Mouse (Mus musculus) urinary bladder, adult 2 months (tissue): ENCODE data around the gene Lrrc75a. TPM values are rescaled to one million over a fixed set of nuclear protein-coding genes. Genes with fewer than 3 reads are reported as not detected.

ENCODE experiments used
- DNase-seq: peaks from one replicate; pipeline ENCODE4 v3.0.0; 2022; ENCODE audit warnings: low spot score
- polyA plus RNA-seq: library from polyadenylated mRNA; depleted of rRNA; stranded (reverse); fragments of >200 nt; gene quantifications from 2 replicates; pipeline ENCODE4 v1.2.3, GENCODE M21; 2012

Gene Lrrc75a
- polyA plus RNA-seq, 1 experiment: 15.4 TPM

DNA sequence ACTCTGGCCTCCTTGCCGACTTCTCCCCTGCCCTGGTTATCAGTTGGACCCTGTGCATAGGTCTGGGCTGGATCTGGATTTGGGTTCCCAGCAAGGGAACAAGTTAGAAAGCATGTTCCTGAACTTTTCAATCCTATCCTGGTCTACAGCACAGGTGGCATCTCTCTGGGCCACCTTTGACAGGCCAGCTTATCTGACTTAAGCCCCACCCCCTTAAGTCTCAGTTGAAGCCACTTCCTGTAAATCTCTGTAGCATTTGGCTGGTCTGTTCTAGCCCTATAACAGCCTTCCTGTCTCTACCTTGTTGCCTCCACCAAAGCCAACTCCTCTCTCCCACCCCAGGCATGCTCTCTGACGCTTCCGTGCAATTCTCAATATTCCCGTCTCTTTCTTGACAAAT, 49.8 kb downstream of the Lrrc75a start:
- DNase-seq: no peak

DNA sequence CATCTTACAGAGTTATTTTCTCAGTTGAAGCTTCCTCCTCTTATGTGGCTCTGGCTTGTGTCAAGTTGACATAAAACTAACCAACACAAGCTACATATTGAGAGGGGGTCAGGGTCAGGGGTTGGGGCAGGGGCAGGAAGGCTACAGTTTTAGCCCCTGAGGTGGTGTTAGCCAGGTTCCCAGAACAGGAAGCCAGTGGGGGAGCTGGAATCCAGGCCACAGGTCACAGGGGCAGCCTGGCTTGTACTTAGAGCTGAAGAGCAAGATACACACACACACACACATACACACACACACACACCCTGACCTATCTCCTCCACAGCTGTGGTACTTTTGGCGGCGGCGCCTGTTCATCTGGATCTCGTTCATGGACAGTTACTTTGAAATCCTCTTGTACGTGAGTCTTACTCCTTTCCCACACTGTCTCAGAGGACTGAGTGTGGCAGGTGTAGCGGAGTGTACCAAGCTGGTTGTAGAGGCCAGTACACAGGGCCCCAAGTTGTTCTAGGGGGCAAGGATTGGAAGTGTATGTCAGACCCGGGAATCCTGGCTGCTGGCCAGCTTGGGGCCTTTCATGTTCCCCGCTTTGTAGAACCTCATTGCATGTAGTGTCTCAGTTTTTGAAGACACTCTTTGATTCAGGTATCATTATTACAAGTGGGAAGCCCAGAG, 56.3 kb downstream of the Lrrc75a start:
- DNase-seq: no peak

DNA sequence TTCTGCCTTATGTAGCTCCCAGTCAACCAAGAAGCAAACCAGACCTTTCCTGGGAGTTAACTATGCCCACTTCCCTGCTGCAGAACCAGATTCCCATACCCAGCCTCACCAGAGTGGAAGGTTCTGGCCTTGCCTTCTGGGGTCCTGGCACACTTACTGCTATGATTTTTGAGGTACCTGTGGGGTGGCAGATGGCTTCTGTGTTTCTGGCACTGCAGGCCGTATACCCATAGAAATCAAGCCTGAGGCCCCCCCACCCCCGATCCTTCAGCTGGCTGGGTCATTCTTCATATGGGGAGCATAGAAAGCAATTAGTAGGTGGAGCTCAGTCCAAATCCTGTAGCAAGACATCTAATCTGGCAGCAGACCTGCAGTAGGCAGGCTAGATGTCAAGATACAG, 57.3 kb downstream of the Lrrc75a start:
- no peak for DNase-seq

DNA sequence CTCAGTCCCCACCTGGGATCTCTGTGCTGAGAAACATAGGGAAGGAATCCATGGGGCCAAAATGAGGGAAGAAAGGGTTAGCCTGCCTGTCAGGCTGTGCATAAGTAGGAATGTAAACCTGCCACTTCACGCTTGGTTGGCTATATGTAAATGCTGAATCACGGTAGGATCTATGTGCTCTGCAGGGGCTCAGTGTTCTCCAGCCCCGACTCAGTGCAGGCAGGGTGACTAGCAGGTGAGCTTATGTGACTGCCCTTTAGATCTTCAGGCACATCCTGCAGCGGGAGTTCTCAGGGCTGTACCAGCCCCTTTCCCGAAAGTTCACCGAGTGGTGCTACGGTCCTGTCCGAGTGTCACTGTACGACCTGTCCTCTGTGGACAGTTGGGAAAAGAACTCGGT, 58.9 kb downstream of the Lrrc75a start:
- no peak for DNase-seq

DNA sequence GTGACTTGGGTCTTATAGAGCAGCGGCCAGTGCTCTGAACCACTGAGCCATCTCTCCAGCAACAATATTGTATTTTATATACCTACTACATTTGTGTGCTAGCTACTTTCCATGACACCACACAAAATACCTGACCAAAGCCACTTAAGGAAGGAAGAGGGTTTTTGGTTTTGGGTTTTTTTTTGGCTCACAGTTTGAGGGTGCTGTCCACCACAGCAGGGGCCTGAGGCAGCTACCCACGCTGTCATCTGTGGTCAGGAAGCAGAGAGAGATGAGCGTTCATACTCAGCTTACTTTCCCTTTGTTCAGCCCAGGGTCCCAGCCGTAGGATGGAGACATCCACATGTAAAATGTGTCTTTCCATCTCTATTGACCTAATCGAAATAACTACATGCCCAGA, 61.3 kb downstream of the Lrrc75a start:
- DNase-seq: no peak

- no peak for DNase-seq
These were observed 63.6 kb downstream of the Lrrc75a start for GRCm38 (mm10) chr11:62584671-62585206.

DNA sequence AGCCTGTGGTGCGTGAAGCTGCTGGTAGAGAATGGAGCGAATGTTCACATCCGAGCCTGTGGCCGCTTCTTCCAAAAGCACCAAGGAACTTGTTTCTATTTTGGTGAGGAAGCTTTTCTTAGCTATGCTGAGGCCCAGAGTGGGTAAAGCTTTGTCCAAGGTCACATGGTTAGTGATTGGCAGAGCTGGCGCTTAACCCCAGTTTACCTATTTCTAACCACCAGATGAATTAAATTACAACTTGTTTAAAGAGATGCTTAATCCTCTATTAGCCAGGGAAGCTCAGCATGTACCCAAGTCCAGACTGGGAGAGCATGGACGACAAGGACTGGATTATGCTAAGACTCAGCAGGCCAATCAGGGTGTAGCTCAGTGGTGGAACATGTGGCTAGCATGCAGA, 65.3 kb downstream of the Lrrc75a start:
- DNase-seq: no peak

- DNase-seq: no peak
These were observed 71.7 kb downstream of the Lrrc75a start for GRCm38 (mm10) chr11:62576530-62577152.

DNA sequence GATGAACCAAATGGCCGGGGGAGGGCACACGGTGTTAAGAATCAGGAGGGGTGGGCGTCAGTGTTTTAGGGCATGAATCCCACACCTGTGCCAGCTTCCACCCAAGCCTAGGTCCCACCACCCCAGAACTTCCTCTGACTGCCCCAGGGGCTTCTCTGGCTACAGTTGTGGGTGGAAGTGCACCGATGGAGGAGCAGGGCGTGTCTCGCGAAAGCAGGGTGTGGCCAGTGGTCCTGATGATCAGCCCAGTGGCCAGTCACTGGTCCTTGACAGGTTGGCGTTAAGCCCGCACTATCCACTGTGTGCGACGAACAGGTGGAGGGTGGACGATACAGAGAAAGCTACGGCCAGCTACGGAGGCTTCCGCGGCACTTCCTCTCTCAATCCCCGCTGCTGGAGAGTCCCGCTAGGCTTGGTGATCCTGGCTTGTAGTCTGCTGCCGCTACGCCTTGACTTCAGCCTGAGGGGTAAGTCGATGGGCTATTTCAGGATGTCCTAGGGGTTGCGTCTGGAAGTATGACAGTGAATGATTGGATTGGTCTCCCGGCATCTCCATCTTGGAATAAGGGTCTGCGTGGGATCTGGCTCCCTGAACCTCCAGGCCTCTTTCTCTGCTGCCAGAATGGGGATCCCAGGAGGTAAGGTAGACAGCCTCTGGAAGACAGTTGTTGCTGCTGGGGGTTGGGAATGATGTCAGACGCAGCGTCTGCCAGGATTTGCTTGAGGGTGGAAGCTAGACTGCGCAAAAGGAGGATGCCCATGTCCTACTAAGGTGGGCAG, 72.5 kb downstream of the Lrrc75a start:
- no peak for DNase-seq

DNA sequence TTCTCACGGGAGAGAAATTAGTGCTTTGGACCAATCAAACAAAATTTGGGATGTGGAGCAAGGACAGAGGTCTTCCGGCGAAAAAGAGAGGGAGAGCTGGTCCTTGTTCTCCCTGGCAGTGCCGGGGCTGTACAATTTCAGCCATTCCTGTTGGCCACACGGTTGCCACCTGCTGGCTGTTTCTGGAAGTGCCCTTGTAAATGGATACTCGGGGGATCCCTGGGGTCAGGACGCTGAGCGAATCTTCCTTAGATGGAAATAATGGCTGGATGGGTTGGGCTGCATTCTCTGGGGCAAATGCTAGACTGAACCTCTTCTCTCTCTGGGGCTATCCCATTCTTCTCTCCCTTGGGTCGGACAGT, 73.0 kb downstream of the Lrrc75a start:
- DNase-seq: peak; percentile 70

- DNase-seq: no peak
These were observed 73.6 kb downstream of the Lrrc75a start for GRCm38 (mm10) chr11:62574703-62575085.

DNA sequence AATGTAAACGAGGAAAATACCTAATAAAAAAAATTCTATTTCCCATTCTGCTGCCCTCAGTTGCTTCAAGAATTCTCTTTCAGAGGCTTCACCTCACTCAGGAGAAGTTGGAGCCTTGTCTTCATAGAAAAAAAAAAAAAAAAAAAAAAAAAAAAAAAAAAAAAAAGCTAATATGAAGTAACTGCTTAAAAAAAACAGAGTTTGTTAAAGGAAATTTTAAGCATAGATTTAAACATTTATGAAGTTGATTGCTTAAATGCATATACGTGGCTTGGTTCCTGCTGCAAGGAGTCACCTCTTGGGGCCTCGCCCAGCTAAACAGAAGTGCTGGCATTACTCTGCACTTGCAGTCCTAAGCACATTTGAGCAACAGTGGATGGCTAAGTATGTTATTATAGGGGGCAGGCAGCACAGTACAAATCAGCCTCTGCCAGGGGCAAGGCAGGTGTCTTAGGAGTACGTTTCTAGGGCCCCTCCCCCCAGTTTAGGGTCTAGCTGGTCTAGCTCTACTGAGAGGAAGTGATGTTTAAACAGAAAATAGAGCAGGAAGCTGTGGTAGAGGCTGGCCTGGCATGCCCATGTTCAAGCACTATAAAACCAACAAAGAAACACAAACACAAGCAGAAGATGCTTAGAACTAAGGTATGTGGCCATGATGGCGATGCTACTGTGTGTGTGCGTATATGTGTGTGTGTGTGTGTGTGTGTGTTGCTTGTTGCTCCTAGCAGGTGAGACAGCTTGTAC, 74.2 kb downstream of the Lrrc75a start, which contains the start of gene Trpv2:
Trpv2 (plus strand) TSS at position 528 of the 744 bp plus-strand sequence.
- no peak for DNase-seq

GRCm38 (mm10) chr11:62568300-62568699, 80.0 kb downstream of the Lrrc75a start:
- no peak for DNase-seq

- no peak for DNase-seq
These were observed 82.1 kb downstream of the Lrrc75a start for GRCm38 (mm10) chr11:62566211-62566610.

- no peak for DNase-seq
These were observed 82.6 kb downstream of the Lrrc75a start for GRCm38 (mm10) chr11:62565747-62566146.

DNA sequence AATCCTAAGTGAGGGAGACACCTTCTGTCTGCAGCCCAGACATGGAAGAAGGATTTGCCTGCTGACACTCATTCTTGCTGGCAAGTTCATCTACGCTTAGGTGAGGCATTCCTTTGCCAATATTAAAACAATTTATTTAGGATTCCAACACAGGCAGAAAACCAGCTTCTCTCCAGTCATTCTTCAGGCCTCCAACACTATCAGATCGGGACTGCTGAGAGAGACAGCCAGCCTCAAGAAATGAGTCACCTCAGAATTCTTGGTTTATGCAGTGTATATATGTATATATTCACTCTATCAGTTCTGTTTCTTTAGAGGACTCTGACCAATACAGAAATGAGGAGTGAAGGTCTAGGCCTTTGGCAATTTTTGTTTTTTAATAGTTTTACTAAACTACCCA, 84.7 kb downstream of the Lrrc75a start:
- DNase-seq: no peak

DNA sequence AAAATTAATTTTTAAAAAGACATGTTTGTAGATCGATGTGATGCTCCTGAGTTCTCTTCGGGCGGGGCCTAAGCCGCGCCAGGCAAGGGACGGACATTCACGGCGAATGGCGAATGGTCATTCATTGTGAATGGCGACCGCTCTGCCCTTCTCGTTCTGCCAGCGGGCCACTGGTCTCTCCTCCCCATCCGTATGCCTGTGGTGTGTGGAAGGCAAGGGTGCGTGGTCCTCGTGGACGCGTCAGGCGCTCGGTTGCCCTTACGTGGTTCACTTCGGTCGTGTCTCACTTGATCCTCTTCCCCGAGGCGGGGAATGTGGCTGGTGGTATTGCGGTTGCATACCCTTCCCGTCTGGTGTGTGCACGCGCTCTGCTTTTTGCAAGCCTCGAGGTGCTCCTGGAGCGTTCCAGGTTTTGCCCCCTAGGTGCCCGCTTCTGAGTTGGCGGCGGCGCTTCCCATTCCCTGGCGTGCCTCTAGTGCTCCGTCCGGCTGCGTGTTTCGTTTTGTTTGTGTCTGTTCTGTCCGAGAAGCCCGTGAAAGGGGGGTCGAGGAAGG, 87.8 kb downstream of the Lrrc75a start:
- no peak for DNase-seq

- DNase-seq: peak; percentile 45
These were observed 89.2 kb downstream of the Lrrc75a start for GRCm38 (mm10) chr11:62558961-62559646.

DNA sequence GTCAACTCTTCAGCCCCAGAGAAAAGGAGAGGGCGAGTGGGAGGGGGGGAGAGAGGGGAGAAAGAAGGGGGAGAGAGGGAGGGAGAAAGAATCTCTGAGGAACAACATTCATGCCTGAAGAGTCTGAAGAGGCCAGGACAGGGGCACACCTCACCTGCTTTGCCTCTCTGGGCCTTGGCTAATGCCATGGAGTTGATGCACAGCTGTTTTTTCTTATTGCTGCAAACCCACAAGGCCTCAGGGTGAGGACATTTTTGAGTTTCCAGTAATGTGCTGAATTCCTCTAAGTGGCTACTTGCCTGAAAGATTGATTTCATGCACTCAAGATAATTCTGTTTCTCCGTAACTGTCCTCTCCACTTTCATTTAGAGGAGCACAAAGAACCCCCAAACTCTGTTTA, 90.2 kb downstream of the Lrrc75a start:
- no peak for DNase-seq

- DNase-seq: no peak
These were observed 91.1 kb downstream of the Lrrc75a start for GRCm38 (mm10) chr11:62557205-62557604.

- DNase-seq: no peak
These were observed 92.4 kb downstream of the Lrrc75a start for GRCm38 (mm10) chr11:62555896-62556412.
